Mouse (Mus musculus): Measurements from ENCODE around the gene Crcp. TPM values are rescaled to one million over a fixed set of nuclear protein-coding genes. Genes with fewer than 3 reads are reported as not detected.
A peak's percentile ranks its signal among the peaks of the same experiment; 100 is the strongest.

The Crcp gene
- total RNA-seq, 2 experiments from 2014 or later, result 13.8 to 14.8 TPM

GRCm38 (mm10) chr5:130059413-130060328 is 30.6 kb downstream of the Crcp start:
- DNase-seq, result peak; percentile 63 to 74

DNA sequence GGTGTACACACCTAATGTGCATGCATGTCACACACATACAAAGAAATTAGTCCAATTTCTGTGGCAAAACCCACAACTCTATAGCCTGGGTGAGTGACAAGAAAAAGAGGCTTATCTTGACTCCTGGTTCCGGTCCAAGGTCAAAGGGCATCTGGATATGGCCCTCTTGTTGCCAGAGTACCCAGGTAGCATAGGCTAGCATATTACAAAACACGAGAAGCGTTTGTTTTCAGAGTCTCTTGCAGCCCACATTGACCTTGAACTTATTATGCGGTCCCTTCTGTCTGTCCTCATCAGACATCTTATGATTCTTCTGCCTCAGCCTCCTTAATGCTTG is 31.2 kb downstream of the Crcp start:
- no peak for DNase-seq

- DNase-seq, result peak; percentile 37 to 75
Observed at GRCm38 (mm10) chr5:130062096-130062495, 33.0 kb downstream of the Crcp start.

GRCm38 (mm10) chr5:130063760-130064159 is 34.7 kb downstream of the Crcp start:
- DNase-seq, result no peak

DNA sequence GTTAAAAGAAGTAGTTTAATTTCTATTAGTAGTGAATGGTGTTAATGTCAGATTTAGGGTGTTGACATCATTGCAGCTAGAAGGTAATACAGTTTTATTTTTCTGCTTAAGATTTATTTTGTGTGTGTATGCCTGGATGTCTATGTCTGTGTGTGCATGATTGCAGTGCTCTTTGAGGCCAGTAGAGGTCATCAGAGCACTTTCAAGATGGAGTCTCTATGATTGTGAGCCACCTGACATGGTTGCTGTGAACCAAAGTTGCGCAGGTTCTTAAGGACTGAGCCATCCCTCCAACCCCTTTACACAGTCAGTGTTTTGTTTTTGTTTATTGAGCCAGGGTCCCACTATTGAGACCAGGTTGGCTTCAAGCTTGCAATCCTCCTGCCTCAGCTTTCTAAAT is 36.5 kb downstream of the Crcp start:
- no peak for DNase-seq

DNA sequence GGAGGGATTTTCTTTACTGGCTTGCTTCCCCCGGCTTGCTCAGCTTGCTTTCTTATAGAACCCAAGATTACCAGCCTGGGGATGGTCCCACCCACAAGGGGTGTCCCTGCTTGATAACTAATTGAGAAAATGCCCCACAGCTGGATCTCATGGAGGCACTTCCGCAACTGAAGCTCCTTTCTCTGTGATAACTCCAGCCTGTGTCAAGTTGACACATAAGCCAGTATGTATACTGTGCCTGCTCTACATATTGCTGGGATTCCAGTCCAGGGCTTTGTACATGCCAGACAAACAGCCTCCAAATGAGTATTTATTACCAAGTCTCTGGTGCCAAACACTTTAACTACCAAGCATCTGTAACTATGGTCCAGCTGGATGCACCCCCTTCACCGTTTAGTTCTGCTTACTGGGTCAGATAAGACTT is 38.8 kb downstream of the Crcp start:
- DNase-seq, result no peak

- no peak for DNase-seq
Observed at GRCm38 (mm10) chr5:130073026-130073425, 43.9 kb downstream of the Crcp start, which contains the start of gene Tpst1. Tpst1 (plus strand) TSS chr5:130073326.

GRCm38 (mm10) chr5:130074491-130074890 is 45.4 kb downstream of the Crcp start:
- DNase-seq, result no peak

GRCm38 (mm10) chr5:130076396-130076795 is 47.3 kb downstream of the Crcp start:
- peak; percentile 34 to 65 for DNase-seq

- DNase-seq, result peak in 1 of 2 experiments; percentile 28
Observed at GRCm38 (mm10) chr5:130078096-130078833, 49.2 kb downstream of the Crcp start.

DNA sequence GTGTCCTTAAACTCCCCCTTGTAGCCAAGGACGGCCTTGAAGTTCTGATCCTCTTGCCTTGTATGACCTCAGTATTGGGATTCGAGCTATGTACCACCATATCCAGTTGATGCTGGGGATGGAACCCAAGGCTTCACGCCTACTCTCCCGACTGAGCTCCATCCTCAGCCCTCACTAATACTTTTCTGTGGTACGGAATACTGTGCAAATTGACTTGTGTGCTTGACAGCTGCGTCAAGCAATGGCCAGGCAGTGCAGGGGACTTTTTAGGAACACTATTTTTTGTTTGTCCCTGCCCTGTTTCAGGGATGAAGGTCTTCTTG is 49.7 kb downstream of the Crcp start:
- DNase-seq, result no peak

- DNase-seq, result peak; percentile 96 to 98
Observed at GRCm38 (mm10) chr5:130079202-130080050, 50.3 kb downstream of the Crcp start.

- DNase-seq, result no peak
Observed at GRCm38 (mm10) chr5:130080051-130080681, 51.1 kb downstream of the Crcp start.

- no peak for DNase-seq
Observed at GRCm38 (mm10) chr5:130081181-130081881, 52.2 kb downstream of the Crcp start.

DNA sequence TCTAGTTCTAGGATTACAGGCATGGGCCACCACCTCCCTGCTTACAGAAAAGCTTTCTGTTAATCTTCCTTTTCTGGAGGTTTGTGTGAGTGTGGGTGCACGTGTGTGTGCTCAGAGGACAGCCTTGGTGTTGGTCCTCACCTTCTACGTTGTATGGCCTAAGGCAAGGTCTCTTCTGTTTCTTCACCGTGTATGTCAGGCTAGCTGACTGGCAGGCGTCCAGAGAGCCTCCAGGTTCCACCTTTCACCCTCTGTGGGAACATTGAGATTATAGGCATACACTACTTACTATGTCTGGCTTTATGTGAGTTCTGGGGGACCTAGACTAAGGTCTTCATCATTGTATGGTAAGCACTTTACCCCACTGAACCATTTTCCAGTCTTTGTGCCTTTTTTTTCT is 53.3 kb downstream of the Crcp start:
- DNase-seq, result no peak

DNA sequence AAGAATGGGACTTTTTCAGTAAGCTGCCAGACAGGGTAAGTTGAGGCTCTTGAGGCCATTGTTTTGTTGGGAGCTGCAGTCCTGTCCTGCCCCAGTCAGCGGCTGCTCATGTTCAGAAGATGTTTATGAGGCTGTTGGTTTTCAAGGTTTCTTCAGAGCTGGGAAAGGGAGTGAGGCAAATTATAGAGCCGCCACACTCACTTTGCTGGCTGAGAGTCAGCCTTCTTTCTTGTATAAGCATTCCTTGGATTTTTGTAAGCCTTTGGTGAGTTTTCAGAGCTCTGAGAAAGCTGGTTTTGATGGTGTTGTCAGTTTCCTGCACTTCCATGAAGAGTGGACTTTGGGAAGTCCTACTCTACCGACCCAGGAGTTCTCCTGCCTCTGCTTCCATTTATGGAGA is 55.2 kb downstream of the Crcp start:
- DNase-seq, result no peak

DNA sequence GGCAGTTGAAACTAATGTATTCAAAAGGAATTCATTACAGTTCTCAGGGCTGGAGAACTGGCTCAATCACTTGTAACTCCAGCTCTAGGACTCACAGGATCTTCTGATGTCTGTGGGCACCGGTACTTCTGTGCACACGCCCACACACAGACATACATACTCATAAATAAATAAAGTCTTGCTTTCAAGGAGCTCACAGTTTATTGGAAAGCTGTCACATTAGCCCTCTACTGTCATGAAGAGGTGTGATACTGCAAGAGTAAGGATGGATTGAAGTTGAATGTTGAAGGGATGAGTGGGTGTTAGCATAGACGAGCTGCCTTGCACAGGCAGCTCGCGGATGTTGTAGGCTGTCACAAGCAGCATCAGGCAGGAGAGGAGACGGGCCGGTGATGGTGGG is 58.9 kb downstream of the Crcp start:
- DNase-seq, result no peak

DNA sequence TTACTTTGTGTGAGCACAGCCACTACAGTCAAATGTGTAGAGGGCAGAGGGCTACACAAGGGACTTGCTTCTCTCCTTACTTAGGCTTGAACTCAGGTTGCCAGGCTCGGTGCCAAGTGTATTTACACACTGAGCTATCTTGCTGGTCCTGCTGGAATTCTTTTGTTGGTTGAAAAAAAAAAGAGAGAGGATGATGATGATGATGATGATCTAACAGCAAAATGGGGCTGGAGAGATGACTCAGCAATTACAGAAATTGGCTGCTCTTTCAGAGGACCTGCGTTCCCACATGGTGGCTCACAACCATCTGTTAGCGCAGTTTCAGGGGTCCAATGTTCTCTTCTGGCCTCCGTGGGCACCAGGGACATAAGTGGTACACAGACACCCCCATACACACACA is 59.5 kb downstream of the Crcp start:
- DNase-seq, result no peak

DNA sequence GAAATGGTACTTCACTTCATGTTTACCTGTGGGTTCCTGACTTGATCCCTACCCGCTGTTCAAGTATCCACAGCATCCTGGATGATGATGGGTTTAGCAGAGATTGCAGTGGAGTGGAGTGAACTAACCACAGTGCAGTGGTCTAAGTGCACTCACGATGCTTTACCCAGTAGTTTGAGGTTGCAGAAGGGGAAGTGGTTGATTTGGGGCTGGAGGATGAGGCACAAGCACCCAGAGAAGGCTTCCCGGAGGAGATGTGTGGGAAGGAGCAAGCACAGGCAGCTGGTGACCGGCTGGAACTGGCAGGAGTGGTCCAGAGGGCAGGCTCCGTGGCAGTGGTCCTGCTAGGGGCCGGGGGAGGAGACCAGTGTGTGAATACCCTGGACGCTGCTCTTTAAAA is 60.1 kb downstream of the Crcp start:
- DNase-seq, result peak in 1 of 2 experiments; percentile 17

GRCm38 (mm10) chr5:130089626-130090393 is 60.7 kb downstream of the Crcp start:
- DNase-seq, result peak; percentile 54 to 59

DNA sequence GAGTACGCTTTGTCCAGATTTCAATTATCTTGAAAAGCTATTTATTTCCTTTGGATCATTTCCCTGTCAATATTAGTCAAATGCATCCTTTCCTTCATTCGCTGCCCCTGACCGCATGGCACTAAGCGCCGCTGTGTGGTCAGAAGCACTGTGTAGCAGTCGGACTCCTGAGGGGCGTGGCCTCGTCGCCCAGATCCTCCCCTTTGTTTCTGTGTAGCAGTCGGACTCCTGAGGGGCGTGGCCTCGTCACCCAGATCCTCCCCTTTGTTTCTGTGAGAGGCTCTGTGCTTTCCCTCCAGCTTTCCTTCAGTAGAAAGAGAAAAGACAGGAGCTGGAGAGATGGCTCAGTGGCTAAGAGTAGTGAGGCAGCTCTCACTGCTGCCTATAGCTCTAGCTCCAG is 67.7 kb downstream of the Crcp start:
- no peak for DNase-seq

Data from heart, adult 18-20 months (tissue).